Mouse (Mus musculus): ENCODE results near the gene Rnaseh2c.

DNA sequence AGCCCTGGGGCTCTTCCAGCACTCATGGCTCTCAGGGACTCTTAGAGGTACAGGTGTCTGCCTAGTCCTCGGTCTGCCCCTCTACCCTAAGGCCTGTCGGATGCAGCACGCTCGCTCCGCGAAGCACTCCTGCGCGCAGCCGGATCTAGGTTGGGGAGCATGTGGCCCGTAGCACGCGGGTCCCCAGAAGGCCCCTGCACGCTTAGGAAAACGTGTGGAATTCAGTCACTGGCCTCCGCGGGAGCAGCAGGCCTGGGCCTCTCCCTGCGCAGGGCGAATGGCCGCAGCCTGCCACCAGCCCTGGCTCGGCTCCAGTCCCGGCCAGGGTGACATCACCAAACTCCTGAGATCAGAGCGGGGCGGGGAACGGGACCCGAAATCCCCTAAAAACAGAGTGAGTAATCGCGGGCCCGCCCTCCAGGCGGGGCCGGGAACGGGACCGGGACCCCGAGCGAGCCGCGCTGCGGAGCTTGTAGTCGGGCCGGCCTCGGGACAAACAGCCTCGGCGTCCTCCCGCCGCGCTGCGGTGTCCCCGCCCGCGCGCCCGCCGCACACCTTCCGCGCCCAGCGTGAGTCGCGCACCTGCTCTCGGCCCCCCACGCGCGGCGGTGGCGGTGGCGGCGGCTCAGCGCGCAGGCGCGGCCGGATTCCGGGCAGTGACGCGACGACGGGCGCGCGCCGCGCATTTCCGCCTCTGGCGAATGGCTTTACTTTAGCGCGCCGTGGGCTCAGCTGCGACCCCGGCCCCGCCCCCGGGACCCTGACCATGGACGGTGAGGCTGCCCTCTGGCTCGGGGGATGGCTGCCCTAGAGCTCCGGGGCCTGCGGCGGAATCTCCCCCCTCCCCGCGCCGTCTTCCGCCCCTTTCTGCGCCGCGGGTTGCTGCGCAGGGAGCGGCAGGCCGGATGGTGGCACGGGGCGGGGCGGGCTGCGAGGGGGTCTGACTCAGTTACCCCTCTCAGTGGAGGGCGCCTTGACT is 35.7 kb downstream of the Rnaseh2c start, which contains the start of gene Rela:
- TF ChIP-seq CTCF (IDR thresholded peaks at IDR 0.05; ENCODE audit: extremely low read depth, insufficient read depth, low read length): no peak
- TF ChIP-seq POLR2A (IDR thresholded peaks at IDR 0.05; ENCODE audit: extremely low read depth, insufficient read depth, low read length): peak; percentile 41; the same call in 1 of the 2 replicates
